Mouse (Mus musculus) MEL (cell line): ENCODE data around the gene Gm43720. TPM values are rescaled to one million over a fixed set of nuclear protein-coding genes. Genes with fewer than 3 reads are reported as not detected.

Source experiments
- DNase-seq: peaks from one replicate; pipeline ENCODE4 v3.0.0; 2011; ENCODE audit warnings: low read depth, low spot score
- H3K27ac ChIP-seq: 2 replicates; pipeline ENCODE4 v1.5.1; 2012; ENCODE audit warnings: low read depth, mild to moderate bottlenecking, control low read depth, low read length, moderate library complexity; ENCODE audit not compliant: control insufficient read depth
- H3K27me3 ChIP-seq, 2 experiments: fragments of 150-350 bp in 1 of 2; sonication (generic) in 1 of 2; 2 replicates each; pipeline ENCODE4 v1.6.1; 2012; ENCODE audit warnings: low read length in 2 of 2, mild to moderate bottlenecking in 2 of 2, improper control_type of control experiment in 1 of 2, moderate library complexity in 1 of 2; ENCODE audit not compliant: insufficient read depth in 2 of 2, control insufficient read depth in 1 of 2
- H3K36me3 ChIP-seq, 2 experiments: 2 replicates each; pipeline ENCODE4 v1.6.1; 2012 to 2014; ENCODE audit warnings: low read length in 2 of 2, improper control_type of control experiment in 1 of 2, inconsistent platforms in 1 of 2, mild to moderate bottlenecking in 1 of 2; ENCODE audit not compliant: insufficient read depth in 2 of 2, control insufficient read depth in 1 of 2
- H3K4me1 ChIP-seq, 2 experiments: fragments of 150-350 bp in 1 of 2; sonication (generic) in 1 of 2; 2 replicates each; pipeline ENCODE4 v1.6.1; 2012; ENCODE audit warnings: low read length in 2 of 2, improper control_type of control experiment in 1 of 2, mild to moderate bottlenecking in 1 of 2; ENCODE audit not compliant: insufficient read depth in 2 of 2, control insufficient read depth in 1 of 2
- H3K4me3 ChIP-seq, 2 experiments: fragments of 150-350 bp in 1 of 2; sonication (generic) in 1 of 2; 2 replicates each; pipeline ENCODE4 v1.5.1; 2012; ENCODE audit warnings: low read depth in 2 of 2, low read length in 2 of 2, mild to moderate bottlenecking in 2 of 2, moderate library complexity in 2 of 2, control low read depth in 1 of 2, improper control_type of control experiment in 1 of 2; ENCODE audit not compliant: control insufficient read depth in 1 of 2, insufficient read depth in 1 of 2
- H3K79me2 ChIP-seq: 2 replicates; pipeline ENCODE4 v1.6.1; 2012; ENCODE audit warnings: mild to moderate bottlenecking, low read length, moderate library complexity; ENCODE audit not compliant: control insufficient read depth, poor library complexity, insufficient read depth
- H3K9ac ChIP-seq: 2 replicates; pipeline ENCODE4 v1.6.1; 2012; ENCODE audit warnings: low read depth, mild to moderate bottlenecking, control low read depth, low read length, moderate library complexity; ENCODE audit not compliant: control insufficient read depth, poor library complexity, severe bottlenecking
- H3K9me3 ChIP-seq: fragments of 150-350 bp; sonication (generic); replicated peaks from 2 replicates; pipeline ENCODE4 v1.6.1; 2012; ENCODE audit warnings: mild to moderate bottlenecking, low read length, improper control_type of control experiment, moderate library complexity; ENCODE audit not compliant: insufficient read depth
- CHD1 ChIP-seq: IDR thresholded peaks from 2 replicates; pipeline ENCODE4 v1.6.1; 2012; ENCODE audit warnings: low read depth, mild to moderate bottlenecking, inconsistent platforms, low read length, improper control_type of control experiment
- ELF1 ChIP-seq: IDR thresholded peaks from 2 replicates; pipeline ENCODE4 v1.6.1; 2014; ENCODE audit warnings: low read depth, mild to moderate bottlenecking, inconsistent platforms, low read length, improper control_type of control experiment, moderate library complexity
- EP300 ChIP-seq, 2 experiments: IDR thresholded peaks; 2 replicates each; pipeline ENCODE4 v1.6.1; 2011; ENCODE audit warnings: improper control_type of control experiment in 2 of 2, low read length in 2 of 2, low read depth in 1 of 2, mild to moderate bottlenecking in 1 of 2
- MAFK ChIP-seq: IDR thresholded peaks from 2 replicates; pipeline ENCODE4 v1.6.1; 2011; ENCODE audit warnings: low read depth, mild to moderate bottlenecking, low read length, improper control_type of control experiment, borderline replicate concordance
- MAX ChIP-seq: IDR thresholded peaks from 2 replicates; pipeline ENCODE4 v1.6.1; 2011; ENCODE audit warnings: low read length, improper control_type of control experiment
- MEF2A ChIP-seq: IDR thresholded peaks from 2 replicates; pipeline ENCODE4 v1.6.1; 2014; ENCODE audit warnings: low read depth, mild to moderate bottlenecking, inconsistent platforms, low read length, improper control_type of control experiment; ENCODE audit not compliant: poor library complexity, insufficient replicate concordance, severe bottlenecking; ENCODE audit errors: extremely low read depth
- MYC ChIP-seq: IDR thresholded peaks from 2 replicates; pipeline ENCODE4 v1.6.1; 2011; ENCODE audit warnings: low read depth, mild to moderate bottlenecking, low read length, improper control_type of control experiment, moderate library complexity
- NELFE ChIP-seq: IDR thresholded peaks from 2 replicates; pipeline ENCODE4 v1.6.1; 2011; ENCODE audit warnings: low read depth, low read length, improper control_type of control experiment
- NRF1 ChIP-seq: IDR thresholded peaks from 2 replicates; pipeline ENCODE4 v1.6.1; 2014; ENCODE audit warnings: low read depth, mild to moderate bottlenecking, inconsistent platforms, low read length, improper control_type of control experiment, moderate library complexity; ENCODE audit not compliant: poor library complexity, insufficient read depth, severe bottlenecking
- RCOR1 ChIP-seq: IDR thresholded peaks from 2 replicates; pipeline ENCODE4 v1.6.1; 2012; ENCODE audit warnings: low read depth, mild to moderate bottlenecking, inconsistent platforms, low read length, improper control_type of control experiment
- SIN3A ChIP-seq: IDR thresholded peaks from 2 replicates; pipeline ENCODE4 v1.6.1; 2012; ENCODE audit warnings: low read length, improper control_type of control experiment, inconsistent platforms
- TBP ChIP-seq: IDR thresholded peaks from 2 replicates; pipeline ENCODE4 v1.8.0; 2011; ENCODE audit warnings: low read depth, low read length, improper control_type of control experiment
- TCF12 ChIP-seq: IDR thresholded peaks from 2 replicates; pipeline ENCODE4 v1.6.1; 2014; ENCODE audit warnings: low read depth, mild to moderate bottlenecking, inconsistent platforms, low read length, improper control_type of control experiment, moderate library complexity
- USF2 ChIP-seq, 2 experiments: IDR thresholded peaks; 2 replicates each; pipeline ENCODE4 v1.6.1; 2011 to 2012; ENCODE audit warnings: improper control_type of control experiment in 2 of 2, low read length in 2 of 2, borderline replicate concordance in 1 of 2, inconsistent platforms in 1 of 2, low read depth in 1 of 2, mild to moderate bottlenecking in 1 of 2; ENCODE audit not compliant: insufficient read depth in 1 of 2
- polyA plus RNA-seq, 2 experiments: library from polyadenylated mRNA; stranded (reverse) in 1 of 2; unstranded in 1 of 2; fragments of >175 nt in 1 of 2; fragments of >200 nt in 1 of 2; gene quantifications; 2 replicates each; pipeline versions ENCODE4 v1.2.1 to v1.2.4; 2012; ENCODE audit warnings: low replicate concordance in 2 of 2, low read depth in 1 of 2; ENCODE audit not compliant: insufficient read length in 2 of 2, insufficient read depth in 1 of 2, missing spikeins in 1 of 2
- total RNA-seq: library from RNA; depleted of rRNA; stranded (reverse); fragments of 300-350 nt; gene quantifications from 2 replicates; pipeline ENCODE4 v1.2.3, GENCODE M21; 2012

Gm43720 gene
- total and polyA plus RNA-seq, 3 experiments, result not detected

GRCm38 (mm10) chr5:138233778-138234177, 46.0 kb downstream of the Gm43720 start:
- no peak overlapping the region for H3K4me3 ChIP-seq
- no peak overlapping the region for H3K27ac ChIP-seq
- peaks cover 2 to 4% of the 10 kb centered on the region in 2 experiments; a peak in 1 of 4 replicates for H3K4me1 ChIP-seq
- no peak for DNase-seq
- no peaks in the 10 kb centered on the region for H3K79me2 ChIP-seq
- no peak overlapping the region for H3K9ac ChIP-seq
- H3K36me3 ChIP-seq, result peaks cover 0 to 3% of the 10 kb centered on the region in 2 experiments; a peak in 1 of 4 replicates
- no peaks in the 10 kb centered on the region for H3K9me3 ChIP-seq
- TF ChIP-seq TCF12 (no peak), NRF1 (no peak), MEF2A (no peak), TBP (no peak), EP300 (IDR thresholded peaks at IDR 0.05; ENCODE audit: low read depth in 1 of 2, low read length in 2 of 2) (no peak), USF2 (IDR thresholded peaks at IDR 0.05; ENCODE audit: borderline replicate concordance in 1 of 2, insufficient read depth in 1 of 2, low read depth in 1 of 2, low read length in 2 of 2) (no peak), MAX (no peak), CHD1 (no peak), ELF1 (no peak), SIN3A (no peak)
- TF ChIP-seq, all 39 proteins: peak for 0
- H3K27me3 ChIP-seq, result no peaks in the 10 kb centered on the region; a peak in 1 of 4 replicates

GRCm38 (mm10) chr5:138229511-138229910, 50.2 kb downstream of the Gm43720 start:
- peak; percentile 57 for DNase-seq
- H3K4me3 ChIP-seq, result no peak overlapping the region
- no peak overlapping the region for H3K9ac ChIP-seq
- H3K27ac ChIP-seq, result no peak overlapping the region
- peaks cover 10 to 17% of the 10 kb centered on the region in 2 experiments for H3K4me1 ChIP-seq
- no peaks in the 10 kb centered on the region for H3K79me2 ChIP-seq
- H3K36me3 ChIP-seq, result peaks cover 0 to 17% of the 10 kb centered on the region in 2 experiments; a peak in 2 of 4 replicates
- TF ChIP-seq RCOR1, result no peak
- no peak for TF ChIP-seq MYC
- TF ChIP-seq MAX, result no peak
- no peak for TF ChIP-seq TCF12
- no peak for TF ChIP-seq MAFK
- TF ChIP-seq NELFE, result 0 out of 2 replicates have a peak, but pooled peaks have one; percentile 15
- H3K27me3 ChIP-seq, result no peaks in the 10 kb centered on the region
- no peaks in the 10 kb centered on the region for H3K9me3 ChIP-seq
